Mouse (Mus musculus) 3134 (cell line): ENCODE data around the gene Cnot9.
"Not testable (repeated sequence)": the region's sequence is repeated elsewhere in the genome, so short reads cannot be mapped to it uniquely, and the experiment has no call there.

ENCODE experiments used
- DNase-seq: peaks from one replicate; pipeline ENCODE4 v3.0.0-alpha.2; 2011; ENCODE audit warnings: low spot score; ENCODE audit not compliant: insufficient read length; ENCODE audit errors: extremely low read depth

Gene Cnot9

GRCm38 (mm10) chr1:74505721-74506464 lies at the start of gene Cnot9:
TSS of gene Cnot9 (plus strand) at chr1:74506058.
- DNase-seq: peak; percentile 100

GRCm38 (mm10) chr1:74460273-74460672 lies 45.6 kb upstream of the Cnot9 start:
- DNase-seq: no peak

GRCm38 (mm10) chr1:74485792-74486191 lies 20.1 kb upstream of the Cnot9 start:
- no peak for DNase-seq

GRCm38 (mm10) chr1:74501106-74501505 lies 4.8 kb upstream of the Cnot9 start:
- DNase-seq: peak; percentile 24

- DNase-seq: no peak
Observed at GRCm38 (mm10) chr1:74505393-74505720, 501 bp upstream of the Cnot9 start.

GRCm38 (mm10) chr1:74506471-74506881 lies 618 bp downstream of the Cnot9 start:
- DNase-seq: peak; percentile 84

- no peak for DNase-seq
Observed at GRCm38 (mm10) chr1:74507780-74508179, 1.9 kb downstream of the Cnot9 start.

- DNase-seq: no peak
Observed at GRCm38 (mm10) chr1:74511306-74511705, 5.4 kb downstream of the Cnot9 start.

- DNase-seq: not testable (repeated sequence)
Observed at GRCm38 (mm10) chr1:74512999-74513398, 7.1 kb downstream of the Cnot9 start.

- no peak for DNase-seq
Observed at GRCm38 (mm10) chr1:74519875-74520274, 14.0 kb downstream of the Cnot9 start.

GRCm38 (mm10) chr1:74524746-74525145 lies 18.9 kb downstream of the Cnot9 start:
- DNase-seq: no peak

GRCm38 (mm10) chr1:74528589-74528988 lies 22.7 kb downstream of the Cnot9 start:
- no peak for DNase-seq

- DNase-seq: no peak
Observed at GRCm38 (mm10) chr1:74538650-74539049, 32.8 kb downstream of the Cnot9 start.

- no peak for DNase-seq
Observed at GRCm38 (mm10) chr1:74542451-74542961, 36.6 kb downstream of the Cnot9 start, which contains the start of gene Plcd4. TSS of gene Plcd4 (plus strand) at chr1:74542888.

- no peak for DNase-seq
Observed at GRCm38 (mm10) chr1:74544184-74544583, 38.3 kb downstream of the Cnot9 start, which contains the start of gene Usp37. TSS of gene Usp37 (minus strand) at chr1:74544284.

- DNase-seq: no peak
Observed at GRCm38 (mm10) chr1:74559061-74559460, 53.2 kb downstream of the Cnot9 start.

GRCm38 (mm10) chr1:74565834-74566233 lies 60.0 kb downstream of the Cnot9 start:
- no peak for DNase-seq

GRCm38 (mm10) chr1:74569739-74570719 lies 64.2 kb downstream of the Cnot9 start:
- DNase-seq: no peak
